Mouse (Mus musculus): ENCODE measurements around the gene Mok. TPM values are rescaled to one million over a fixed set of nuclear protein-coding genes. Genes with fewer than 3 reads are reported as not detected.
"Not testable (repeated sequence)": the region's sequence is repeated elsewhere in the genome, so short reads cannot be mapped to it uniquely, and the experiment has no call there.

Mok gene
- total RNA-seq (2021) = 10 to 100 TPM; 10.7 to 12.8 TPM
- long read RNA-seq, experiment 1, partial matches to known transcripts = 0 of 13 reads
- long read RNA-seq, experiment 1, other reads (novel, unspliced or antisense) = 12 of 13 reads
- long read RNA-seq, experiment 2, partial matches to known transcripts = 0 of 9 reads
- long read RNA-seq, experiment 2, other reads (novel, unspliced or antisense) = 8 of 9 reads

- intact Hi-C loops (cut with DNase I) = loop anchor here (5.0 kb wide), 4 partner anchors 103 to 408 kb away; partner anchors contain the start of genes Dync1h1 and Wdr20
- peak; percentile 97 to 98 for DNase-seq (ENCODE audit: low spot score in 2 of 2)
Observed at GRCm38 (mm10) chr12:110840348-110841198, at the start of gene Mok. TSS of gene Mok (minus strand) at chr12:110840939.

GRCm38 (mm10) chr12:110889036-110890020, 48.6 kb upstream of the Mok start, which contains the start of the genes Cinp and Tecpr2:
TSS of gene Cinp (minus strand) at chr12:110889145.
TSS of gene Tecpr2 (plus strand) at chr12:110889264.
- intact Hi-C loops (cut with DNase I) = no loop called here
- DNase-seq (ENCODE audit: low spot score in 2 of 2) = peak; percentile 98

- DNase-seq (ENCODE audit: low spot score in 2 of 2) = peak in 1 of 2 experiments; percentile 82
- intact Hi-C loops (cut with DNase I) = no loop called here
Observed at GRCm38 (mm10) chr12:110888606-110889005, 47.9 kb upstream of the Mok start.

- DNase-seq (ENCODE audit: low spot score in 2 of 2) = no peak
- intact Hi-C loops (cut with DNase I) = no loop called here
Observed at GRCm38 (mm10) chr12:110888106-110888505, 47.4 kb upstream of the Mok start.

GRCm38 (mm10) chr12:110885251-110885650, 44.5 kb upstream of the Mok start:
- no peak for DNase-seq (ENCODE audit: low spot score in 2 of 2)
- intact Hi-C loops (cut with DNase I) = no loop called here

- intact Hi-C loops (cut with DNase I) = no loop called here
- no peak for DNase-seq (ENCODE audit: low spot score in 2 of 2)
Observed at GRCm38 (mm10) chr12:110882291-110882690, 41.6 kb upstream of the Mok start.

GRCm38 (mm10) chr12:110875351-110875750, 34.6 kb upstream of the Mok start:
- intact Hi-C loops (cut with DNase I) = no loop called here
- DNase-seq (ENCODE audit: low spot score in 2 of 2) = no peak

- intact Hi-C loops (cut with DNase I) = no loop called here
- no peak for DNase-seq (ENCODE audit: low spot score in 2 of 2)
Observed at GRCm38 (mm10) chr12:110871247-110871646, 30.5 kb upstream of the Mok start.

- intact Hi-C loops (cut with DNase I) = no loop called here
- no peak for DNase-seq (ENCODE audit: low spot score in 2 of 2)
Observed at GRCm38 (mm10) chr12:110870107-110870506, 29.4 kb upstream of the Mok start.

- intact Hi-C loops (cut with DNase I) = no loop called here
- DNase-seq (ENCODE audit: low spot score in 2 of 2) = no peak
Observed at GRCm38 (mm10) chr12:110865989-110866388, 25.2 kb upstream of the Mok start.

- DNase-seq (ENCODE audit: low spot score in 2 of 2) = no peak
- intact Hi-C loops (cut with DNase I) = no loop called here
Observed at GRCm38 (mm10) chr12:110865571-110865970, 24.8 kb upstream of the Mok start.

GRCm38 (mm10) chr12:110864008-110864407, 23.3 kb upstream of the Mok start:
- DNase-seq (ENCODE audit: low spot score in 2 of 2) = peak in 1 of 2 experiments; percentile 47
- intact Hi-C loops (cut with DNase I) = no loop called here

- DNase-seq (ENCODE audit: low spot score in 2 of 2) = no peak
Observed at GRCm38 (mm10) chr12:110861256-110861655, 20.5 kb upstream of the Mok start.

GRCm38 (mm10) chr12:110860293-110860692, 19.6 kb upstream of the Mok start:
- intact Hi-C loops (cut with DNase I) = no loop called here
- no peak for DNase-seq (ENCODE audit: low spot score in 2 of 2)

More at GRCm38 (mm10) chr12:110861256-110861655, 20.5 kb upstream of the Mok start:
- intact Hi-C loops (cut with DNase I) = no loop called here

- intact Hi-C loops (cut with DNase I); DNase-seq (ENCODE audit: low spot score in 2 of 2): not testable (repeated sequence)
Observed at GRCm38 (mm10) chr12:110858681-110859080, 17.9 kb upstream of the Mok start.

- intact Hi-C loops (cut with DNase I) = no loop called here
- DNase-seq (ENCODE audit: low spot score in 2 of 2) = no peak
Observed at GRCm38 (mm10) chr12:110857196-110857595, 16.5 kb upstream of the Mok start.

GRCm38 (mm10) chr12:110854786-110855737, 14.3 kb upstream of the Mok start:
- DNase-seq (ENCODE audit: low spot score in 2 of 2) = no peak
- intact Hi-C loops (cut with DNase I) = no loop called here

GRCm38 (mm10) chr12:110851923-110852322, 11.2 kb upstream of the Mok start:
- DNase-seq (ENCODE audit: low spot score in 2 of 2) = no peak
- intact Hi-C loops (cut with DNase I) = no loop called here

All from left cerebral cortex, postnatal 14 days (tissue).